In the genomic region with DNA sequence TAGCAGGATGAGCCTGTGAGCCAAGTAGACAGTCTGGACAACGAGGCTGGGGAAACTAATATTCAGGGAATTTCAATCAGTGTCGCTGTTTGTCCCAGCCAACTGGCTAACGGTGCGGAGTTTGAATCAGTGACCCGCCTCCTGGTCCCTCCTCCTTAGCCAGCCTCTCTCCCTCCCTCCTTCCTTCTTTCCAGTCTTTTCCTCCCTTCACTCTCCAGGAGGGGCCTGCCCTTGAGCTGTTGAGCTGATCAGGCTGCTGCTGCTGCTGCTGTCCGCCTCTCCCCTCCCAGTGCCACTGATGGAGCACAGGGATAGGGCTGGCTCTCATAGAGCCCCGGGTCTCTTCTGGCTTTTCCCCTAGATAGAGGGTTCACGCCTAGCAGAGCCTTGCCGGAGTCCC, we compare ENCODE assay signal across 9 mouse cellular contexts. TPM values are rescaled to one million over a fixed set of nuclear protein-coding genes. Genes with fewer than 3 reads are reported as not detected.
DNase-seq lines count a peak whose midpoint lies in the region; ATAC-seq and TF ChIP-seq lines count a peak whose summit lies in the region.
"Had no signal": no experiment of that assay in that cellular context is flagged by ENCODE, and none has a peak within 500 bp of the region (broad histone marks: within the 10 kb centered on the region; RNA-seq: fewer than 3 reads in every experiment).

A gene (plus strand): TSS at position 203 of the 400 bp plus-strand sequence.

- no peaks in the 10 kb centered on the region for H3K27me3 ChIP-seq in testis, adult 2 months (ENCODE audit: control insufficient read depth, insufficient read depth, low read length)
- H3K27me3 ChIP-seq in stomach, postnatal 0 days (ENCODE audit: control insufficient read depth, insufficient read depth, low read length) = no peaks in the 10 kb centered on the region

- no peak within 1 kb of the TSS for H3K9ac ChIP-seq in stomach, postnatal 0 days (ENCODE audit: low read length)
- H3K9ac ChIP-seq: liver, embryonic 14.5 days had no signal

- TF ChIP-seq CTCF in testis, adult 2 months (IDR thresholded peaks at IDR 0.05; ENCODE audit: control insufficient read depth, insufficient read depth, insufficient replicate concordance, low read depth, low read length) = no peak
- TF ChIP-seq CTCF in stomach, postnatal 0 days (IDR thresholded peaks at IDR 0.05; ENCODE audit: low read depth) = no peak

- ATAC-seq in stomach, postnatal 0 days (ENCODE audit: low FRiP score, low TSS enrichment) = peak; percentile 35; the same call in 1 of the 2 replicates

- peaks cover 6% of the 10 kb centered on the region; the same call in 1 of the 2 replicates for H3K4me1 ChIP-seq in testis, adult 2 months (ENCODE audit: control insufficient read depth, insufficient read depth, low read length)
- no peaks in the 10 kb centered on the region for H3K4me1 ChIP-seq in stomach, postnatal 0 days (replicated peaks; ENCODE audit: control insufficient read depth, insufficient read depth)

- peak within 1 kb of the TSS; percentile 56 for H3K4me3 ChIP-seq in testis, adult 2 months (ENCODE audit: control insufficient read depth, low read depth, low read length)
- peak within 1 kb of the TSS; percentile 13; the same call in 1 of the 2 replicates for H3K4me3 ChIP-seq in stomach, postnatal 0 days (ENCODE audit: low read depth, low read length)

- no peak for TF ChIP-seq EP300 in stomach, postnatal 0 days (optimal IDR thresholded peaks at IDR 0.05)

- H3K4me2 ChIP-seq in stomach, postnatal 0 days (replicated peaks; ENCODE audit: low read depth) = no peak within 1 kb of the TSS

- no peak for DNase-seq in testis, postnatal 10 days (ENCODE audit: low spot score)
- DNase-seq in gonadal fat pad, adult 2 months (ENCODE audit: low read depth) = no peak
- peak; percentile 40 to 56 for DNase-seq in kidney, postnatal 4 days
- no peak for DNase-seq in stomach, postnatal 0 days (ENCODE audit: low spot score)
- DNase-seq in right cerebral cortex, adult 18-20 months = no peak
- DNase-seq in ovary, postnatal 14 days (ENCODE audit: low spot score) = no peak
- DNase-seq in layer of hippocampus, postnatal 36 days = no peak

- no peaks in the 10 kb centered on the region for H3K9me3 ChIP-seq in stomach, postnatal 0 days (ENCODE audit: control insufficient read depth, low read length)

- WGBS in stomach, postnatal 0 days = 33% methylated on average over 8 of the region's 9 CpGs

- H3K36me3 ChIP-seq in testis, adult 2 months (ENCODE audit: control insufficient read depth, insufficient read depth, low read length) = no peaks in the 10 kb centered on the region
- no peaks in the 10 kb centered on the region for H3K36me3 ChIP-seq in stomach, postnatal 0 days (ENCODE audit: control insufficient read depth, insufficient read depth, low read length)

- peak; percentile 27; the same call in 1 of the 2 replicates for TF ChIP-seq POLR2A in testis, adult 2 months (IDR thresholded peaks at IDR 0.05; ENCODE audit: control insufficient read depth, low read depth, low read length)

- peak within 1 kb of the TSS; percentile 82 for H3K27ac ChIP-seq in testis, adult 2 months (ENCODE audit: control insufficient read depth, insufficient read depth, low read depth, low read length)
- no peak within 1 kb of the TSS for H3K27ac ChIP-seq in stomach, postnatal 0 days (replicated peaks)
- H3K27ac ChIP-seq: liver, embryonic 14.5 days had no signal

RNA-seq across cellular contexts. Expression of the gene that starts here (rescaled TPM):
- polyA plus RNA-seq in testis, adult 2 months (2012; rRNA removed) = 6.7 and 7.7 TPM in 2 replicates
- 23.4 and 26.8 TPM in 2 replicates for polyA plus RNA-seq in gonadal fat pad, adult 2 months (2012; rRNA removed)
- 3.1 and 3.2 TPM in 2 replicates for polyA plus RNA-seq in stomach, postnatal 0 days (2015; fragmentation: Nextera tagmentation; extraction: Ambion mirVana)
- total RNA-seq in layer of hippocampus, postnatal 36 days (2021) = 1 to 10 TPM; 6.1 to 8.0 TPM

Comparison
In these comparisons a context has a peak if more than half of its experiments do, and no peak if none do; other contexts are left out.
1. DNase-seq: peak in kidney, postnatal 4 days (2 of 2); none in testis, postnatal 10 days (single experiment), gonadal fat pad, adult 2 months (single experiment), stomach, postnatal 0 days (single experiment), right cerebral cortex, adult 18-20 months (single experiment), ovary, postnatal 14 days (single experiment) and layer of hippocampus, postnatal 36 days (0 of 2).